Mouse (Mus musculus) A20 (cell line): ENCODE measurements at regions not wholly inside any gene's neighbourhood (a gene's known extent, or its start where the extent isn't known, plus 50 kb on each side); places are given as distances from the start of the nearest gene placed in this dataset.

Experiments
- DNase-seq: peaks from one replicate; pipeline ENCODE4 v3.0.0-alpha.2; 2011; ENCODE audit warnings: low read depth, low spot score

DNA sequence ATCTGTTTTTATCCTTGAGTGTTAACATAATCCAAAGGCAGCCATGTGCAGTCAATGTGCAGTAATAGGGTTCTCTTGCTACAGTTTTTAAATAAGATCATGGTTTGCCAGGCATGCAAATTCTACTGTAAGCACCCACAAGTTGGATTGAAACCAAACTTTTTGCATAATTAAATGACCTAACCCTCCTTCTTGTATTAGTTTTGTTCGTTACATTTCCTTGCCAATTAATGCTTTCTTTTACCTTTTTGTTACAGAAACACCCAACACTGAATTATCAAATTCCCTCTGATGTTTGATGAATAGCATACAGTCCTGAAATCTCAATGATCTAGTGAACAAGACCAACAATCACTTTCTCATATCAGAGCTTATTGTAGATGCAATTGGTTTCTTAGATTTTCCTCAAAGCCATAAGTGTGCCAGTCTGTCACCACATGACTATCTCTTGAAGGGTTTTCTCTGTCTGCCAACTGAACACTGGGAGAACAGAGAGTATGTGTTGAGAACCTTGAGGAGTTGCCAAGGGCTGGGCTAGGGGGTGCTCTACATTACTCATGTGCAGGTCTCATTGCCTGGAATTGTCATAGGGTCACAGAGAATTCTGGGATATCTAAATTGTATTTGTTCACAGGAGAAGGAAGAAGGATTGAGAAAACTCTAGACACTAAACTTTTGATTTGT, 1060.4 kb downstream of the Gsdmc2 start:
- no peak for DNase-seq

DNA sequence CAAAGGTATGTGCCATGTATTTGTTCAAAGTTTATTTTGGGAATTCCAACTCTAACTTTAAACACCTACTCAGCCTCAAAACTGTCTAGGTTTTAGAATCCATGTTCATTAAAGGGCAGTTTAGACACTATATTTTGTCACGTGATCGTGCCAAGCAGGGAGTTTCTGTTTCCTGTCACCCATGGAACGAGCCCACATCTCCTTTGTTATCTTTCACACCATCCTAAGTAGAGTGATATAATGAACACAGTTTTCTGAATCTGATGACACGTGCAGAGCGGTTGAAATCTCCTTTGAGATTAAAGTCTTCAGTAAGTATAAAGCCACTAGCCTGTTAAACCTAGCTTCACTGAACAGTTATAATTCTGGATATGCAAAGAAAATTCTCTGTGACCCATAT, 1066.1 kb downstream of the Gsdmc2 start:
- no peak for DNase-seq

DNA sequence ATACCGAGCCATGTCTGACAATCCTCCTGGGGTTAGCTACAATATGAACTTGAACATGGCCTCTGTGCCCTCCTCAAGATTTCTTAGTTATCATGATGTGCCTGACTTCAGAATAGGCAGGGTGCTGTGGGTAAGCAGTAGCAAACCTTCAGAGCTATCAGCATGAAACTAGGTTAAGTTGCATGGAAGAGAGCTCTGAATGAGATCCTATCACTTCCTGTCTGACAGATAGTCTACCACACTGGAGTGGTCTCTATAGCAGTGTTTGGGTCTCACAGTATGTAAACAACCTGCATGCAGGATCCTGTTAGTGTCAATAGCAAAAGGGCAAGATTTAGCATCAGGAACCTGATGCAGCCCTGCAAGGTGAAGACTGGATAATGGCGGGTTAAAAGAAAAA, 1092.3 kb downstream of the Gsdmc2 start:
- no peak for DNase-seq

DNA sequence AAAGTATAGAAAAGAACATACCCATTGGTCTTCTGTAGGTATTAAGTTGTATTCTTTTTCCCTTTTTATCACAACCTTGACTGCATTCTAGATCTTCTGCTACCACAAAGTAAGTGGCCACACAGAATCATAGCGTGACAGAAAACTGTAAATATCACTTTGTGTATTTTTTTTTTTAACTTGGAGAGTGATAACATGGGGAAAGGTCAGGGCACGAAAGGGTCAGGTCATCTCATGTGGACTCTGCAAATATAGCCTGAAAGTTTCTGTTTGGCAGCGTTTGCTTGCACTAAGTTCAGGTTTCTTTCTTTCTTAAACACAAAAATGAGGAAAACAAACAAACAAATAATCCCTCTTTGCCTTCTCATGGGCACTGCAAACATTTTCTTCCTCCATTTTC, 1101.1 kb downstream of the Gsdmc2 start:
- no peak for DNase-seq

DNA sequence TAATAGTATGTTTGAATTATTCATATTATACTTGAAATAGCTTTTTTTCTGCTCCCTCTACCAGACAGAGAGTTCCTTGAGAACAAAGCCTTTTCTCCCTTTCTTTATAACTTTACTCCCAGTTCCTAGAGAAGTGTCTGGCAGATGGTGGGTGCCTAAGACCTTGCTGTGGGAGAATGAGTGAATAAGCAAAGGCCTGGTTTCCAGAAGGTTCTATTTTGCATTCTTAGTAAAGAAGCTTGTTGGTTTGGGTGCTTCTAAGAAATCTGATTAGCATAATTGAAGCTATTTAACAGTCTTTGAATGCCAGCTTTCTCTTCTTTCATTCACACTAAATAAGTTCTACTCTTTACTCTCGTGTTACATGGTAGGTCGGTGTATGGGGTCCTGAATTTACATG, 1104.2 kb downstream of the Gsdmc2 start:
- no peak for DNase-seq

DNA sequence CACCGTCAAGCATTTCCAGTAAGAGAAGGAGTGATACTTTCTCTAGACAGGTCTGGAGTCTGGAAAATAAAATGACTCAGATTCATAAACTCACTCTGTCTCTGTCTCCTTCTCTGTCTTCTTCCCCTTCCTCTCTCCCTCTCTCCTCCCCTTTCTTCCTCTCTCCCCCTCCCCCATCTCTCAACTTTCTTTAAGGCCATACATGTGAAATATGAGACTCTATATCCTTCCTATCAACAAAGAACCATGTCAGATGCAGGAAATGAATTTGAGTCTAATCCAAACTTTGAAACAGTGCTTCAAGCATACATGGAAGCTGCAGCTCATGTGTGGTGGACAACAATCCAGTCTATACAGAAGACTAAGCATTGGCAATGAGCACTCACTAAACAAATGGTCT, 1109.6 kb downstream of the Gsdmc2 start:
- peak; percentile 5 for DNase-seq

DNA sequence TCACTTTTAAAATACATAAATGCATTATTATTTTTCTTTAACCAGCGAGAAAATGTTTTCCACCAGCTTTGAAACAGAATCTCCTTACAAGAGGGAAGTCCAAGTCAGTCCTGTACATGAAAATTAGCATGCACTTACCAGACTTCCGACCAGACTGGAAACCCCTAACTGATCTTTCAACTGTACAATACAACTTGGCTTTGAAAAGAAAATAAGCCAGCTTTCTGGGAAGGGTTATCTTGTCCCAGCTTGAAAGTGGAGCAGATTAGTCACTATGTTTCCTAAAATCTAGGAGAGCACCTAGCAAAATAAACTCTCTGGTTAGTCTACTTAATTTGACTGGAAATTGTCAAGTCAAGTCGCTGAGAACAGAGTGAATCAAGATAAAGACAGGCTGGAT, 1110.1 kb downstream of the Gsdmc2 start:
- peak; percentile 20 for DNase-seq

DNA sequence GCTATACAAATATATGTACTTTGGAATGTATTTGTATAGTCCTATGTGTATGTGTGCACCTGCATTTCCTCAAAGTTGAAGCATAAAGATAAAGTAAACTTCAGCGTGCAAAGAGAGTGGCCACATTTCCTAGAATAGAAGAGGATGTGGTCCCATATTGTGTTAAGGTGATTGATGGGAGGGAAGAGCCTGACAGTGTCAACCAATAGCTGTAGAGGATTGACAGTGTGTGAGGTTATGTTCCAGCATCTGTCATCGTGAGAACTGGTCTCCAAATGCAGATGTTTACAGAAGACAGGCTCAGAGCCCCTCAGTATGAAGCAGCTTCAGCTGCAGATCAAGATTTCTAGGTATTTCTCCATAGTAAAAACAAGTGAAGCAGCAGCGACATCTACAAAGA, 1114.5 kb downstream of the Gsdmc2 start:
- no peak for DNase-seq

DNA sequence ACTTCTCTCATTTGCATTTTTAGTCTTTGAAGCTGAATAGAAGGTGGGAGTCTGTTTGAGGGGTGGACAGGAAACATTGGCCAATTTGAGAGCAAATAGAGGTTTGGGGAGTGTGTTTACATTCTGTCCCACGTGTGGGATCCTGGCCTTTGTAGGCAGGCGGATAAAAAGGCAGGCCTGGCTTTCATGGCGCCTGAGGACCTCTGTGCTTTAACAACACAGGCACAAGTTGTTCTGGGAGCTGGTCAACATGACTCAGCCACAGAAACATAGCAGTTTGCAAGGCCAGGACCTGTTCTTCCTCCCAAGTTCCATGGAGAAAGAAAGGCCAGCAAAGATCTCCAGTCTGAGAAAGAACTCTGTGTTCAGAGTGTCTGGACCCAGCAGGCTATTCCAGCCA, 1130.7 kb downstream of the Gsdmc2 start:
- DNase-seq: no peak

DNA sequence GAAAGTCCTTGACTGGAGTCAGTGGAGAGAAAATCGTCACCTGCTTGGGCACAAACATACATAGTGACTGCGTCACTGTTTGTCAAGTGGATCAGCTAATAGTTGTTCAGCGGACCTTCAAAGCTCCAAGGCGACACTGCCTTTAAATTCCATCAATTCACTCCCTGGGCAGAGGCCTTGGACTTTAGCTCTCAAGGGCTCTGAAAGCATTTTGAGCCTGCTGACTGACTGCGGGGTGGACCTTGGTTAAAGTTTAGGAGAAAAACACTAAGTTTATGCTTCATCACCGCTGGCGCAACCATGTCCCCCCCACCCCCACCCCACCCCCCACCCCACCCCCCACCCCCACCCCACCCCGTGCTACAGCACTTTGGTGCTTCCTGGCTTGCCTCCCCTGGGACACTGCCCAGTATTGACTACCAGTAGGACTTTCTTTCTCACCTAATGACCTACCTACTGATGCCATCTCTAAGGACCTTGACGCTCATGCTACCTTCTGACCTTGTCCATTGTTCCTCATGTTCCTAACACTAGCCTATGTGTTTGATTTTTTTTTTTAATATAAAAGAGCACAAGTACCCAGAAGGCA, 1132.3 kb downstream of the Gsdmc2 start:
- DNase-seq: no peak

DNA sequence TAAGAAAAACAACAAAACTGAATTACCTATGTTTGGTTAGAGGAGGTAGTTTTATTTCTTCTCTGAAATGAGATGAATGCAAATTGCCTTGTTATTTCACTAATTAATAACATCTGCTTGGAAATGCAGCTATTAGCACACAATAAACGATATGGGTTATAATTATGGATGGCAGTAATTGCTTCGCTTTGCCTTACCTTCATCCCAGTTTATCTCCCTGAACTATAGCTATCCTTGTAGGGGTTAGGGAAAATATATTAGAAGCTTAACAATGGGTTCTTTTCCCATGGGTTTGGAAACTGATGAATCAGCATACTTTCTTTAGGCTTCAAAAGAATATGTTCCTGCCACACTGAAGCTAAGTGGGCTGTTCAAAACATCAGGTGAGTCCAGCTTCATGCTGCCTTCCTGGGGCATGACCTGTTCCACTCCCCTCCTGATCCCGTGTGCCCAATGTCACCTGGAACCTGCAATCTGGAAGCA, 1132.9 kb downstream of the Gsdmc2 start:
- DNase-seq: no peak

DNA sequence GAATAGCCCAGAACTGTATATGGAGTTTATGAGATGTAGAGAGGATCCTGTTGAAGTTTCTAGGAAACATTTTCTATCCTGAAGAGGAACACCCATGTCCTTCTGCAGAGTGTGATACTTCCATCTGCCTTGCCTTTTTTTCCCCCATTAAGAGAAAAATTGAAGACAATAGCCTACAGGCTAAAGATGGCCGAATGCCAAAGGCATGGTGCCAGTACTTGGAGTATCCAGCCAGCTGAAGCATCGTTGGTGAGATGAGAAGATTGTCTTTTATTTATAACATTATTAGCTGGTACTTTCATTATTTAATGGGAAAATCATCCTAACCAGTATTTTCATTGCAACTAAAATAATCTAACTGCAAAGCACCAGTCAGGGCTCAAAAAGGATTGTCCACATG, 1135.4 kb downstream of the Gsdmc2 start:
- no peak for DNase-seq

DNA sequence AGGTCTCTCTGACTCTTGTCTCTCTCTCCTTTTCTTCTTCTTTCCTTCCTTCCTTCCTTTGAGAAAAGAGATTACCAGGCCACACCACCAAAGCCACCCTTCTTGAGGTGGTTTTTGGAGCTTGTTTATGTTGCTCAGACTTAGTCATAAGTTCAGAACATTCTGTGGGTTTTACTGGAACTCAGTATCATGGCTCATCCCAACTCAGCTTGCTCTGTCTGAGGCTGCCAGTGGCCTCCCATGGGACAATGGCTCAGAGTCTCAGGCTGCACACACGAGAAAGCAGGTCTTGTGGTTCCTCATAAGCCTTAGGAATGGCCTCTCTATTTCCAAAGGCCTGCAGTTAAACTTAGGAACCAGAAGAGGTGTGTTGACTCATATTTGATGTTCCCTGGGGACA, 1146.4 kb downstream of the Gsdmc2 start:
- DNase-seq: no peak

DNA sequence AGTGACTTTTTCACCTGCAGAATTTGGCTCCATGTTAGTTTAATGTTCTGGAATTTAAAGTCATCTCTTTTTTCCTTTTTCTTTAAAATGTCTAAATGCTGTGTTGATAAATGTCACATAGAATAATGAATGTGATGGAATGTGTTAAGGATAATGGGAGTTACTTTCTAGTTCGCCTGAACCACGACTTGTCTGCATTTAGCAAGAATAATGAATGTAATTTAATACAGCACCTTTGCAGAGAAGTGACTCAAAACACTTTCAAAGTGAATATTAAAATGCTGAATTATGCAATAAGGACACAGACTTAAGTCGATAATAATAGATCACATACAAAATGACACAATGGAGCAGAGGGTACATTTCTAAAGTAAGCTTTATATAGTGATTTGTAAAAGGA, 1150.2 kb downstream of the Gsdmc2 start:
- no peak for DNase-seq

DNA sequence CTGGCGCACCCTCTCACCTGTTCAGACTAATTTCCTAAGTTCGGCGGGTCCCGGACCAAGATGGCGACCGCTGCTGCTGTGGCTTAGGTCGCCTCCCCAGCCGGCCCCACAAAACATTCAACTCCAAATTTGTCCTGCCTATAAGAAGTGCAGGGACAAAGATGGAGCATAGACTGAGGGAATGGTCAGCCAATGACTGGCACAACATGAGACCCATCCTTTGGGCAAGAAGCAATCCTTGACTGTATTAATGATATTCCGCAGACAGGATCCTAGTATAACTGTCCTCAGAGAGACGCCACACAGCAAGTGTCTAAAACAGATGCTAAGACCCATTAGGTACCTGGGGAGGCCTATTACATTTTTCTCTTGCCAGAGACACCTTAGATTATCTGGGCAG, 1151.3 kb downstream of the Gsdmc2 start:
- DNase-seq: no peak

DNA sequence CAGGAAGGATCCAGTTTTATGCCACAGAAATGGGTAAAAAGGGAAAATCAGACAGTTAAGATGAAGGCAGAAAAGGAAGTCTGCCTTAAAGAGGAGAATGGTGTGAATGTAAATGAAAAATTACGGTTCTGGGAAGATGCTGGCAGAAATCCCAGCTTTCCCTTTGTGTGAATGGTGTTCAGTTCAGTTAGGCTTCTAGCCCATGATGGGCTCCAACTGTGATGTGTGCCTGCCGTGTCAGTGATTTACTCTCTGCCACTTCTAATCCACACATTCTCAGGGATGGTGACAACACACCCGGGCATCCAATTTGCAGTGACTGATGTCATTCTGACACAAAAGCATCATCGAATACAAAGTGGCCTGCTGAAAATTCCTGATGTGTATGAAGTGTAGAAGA, 1171.6 kb downstream of the Gsdmc2 start:
- DNase-seq: no peak

DNA sequence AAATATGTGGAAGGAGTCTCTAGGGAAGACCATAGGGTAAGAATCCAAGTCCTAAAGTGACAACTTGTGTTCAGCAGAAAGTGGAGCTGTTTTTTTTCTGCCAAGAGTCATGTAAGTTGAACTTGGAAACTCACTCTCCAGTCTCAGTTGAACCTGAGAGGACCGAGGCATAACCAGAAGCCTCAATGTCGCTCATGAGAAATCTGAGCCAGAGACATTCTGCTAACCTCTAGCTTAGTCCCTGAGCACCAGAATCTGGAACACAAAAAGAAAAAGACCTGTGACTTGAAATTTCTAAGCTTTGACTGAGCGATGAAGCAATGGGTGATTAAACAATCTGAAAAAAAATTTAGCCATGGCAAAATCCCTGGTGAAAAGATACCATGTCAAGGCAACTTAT, 1175.0 kb downstream of the Gsdmc2 start:
- no peak for DNase-seq

DNA sequence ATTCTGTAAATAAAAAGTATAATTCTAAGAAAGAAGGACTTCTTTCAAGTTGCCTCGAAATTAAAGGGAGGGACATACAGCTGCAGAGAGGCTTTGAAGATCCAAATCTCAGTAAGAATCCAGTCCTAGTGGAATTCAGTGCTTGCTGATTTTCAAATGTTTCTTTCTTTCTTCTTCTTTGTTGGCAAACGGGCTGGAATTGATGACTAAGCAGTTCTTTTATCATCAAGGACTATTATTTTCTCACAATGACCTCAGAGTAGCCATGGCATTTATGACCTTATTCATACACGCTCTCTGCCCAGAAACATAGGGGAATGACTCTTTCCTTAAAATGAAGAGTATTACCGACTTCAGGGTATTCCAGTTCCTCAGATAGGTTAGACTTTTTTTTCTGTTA, 1185.9 kb downstream of the Gsdmc2 start:
- DNase-seq: no peak

DNA sequence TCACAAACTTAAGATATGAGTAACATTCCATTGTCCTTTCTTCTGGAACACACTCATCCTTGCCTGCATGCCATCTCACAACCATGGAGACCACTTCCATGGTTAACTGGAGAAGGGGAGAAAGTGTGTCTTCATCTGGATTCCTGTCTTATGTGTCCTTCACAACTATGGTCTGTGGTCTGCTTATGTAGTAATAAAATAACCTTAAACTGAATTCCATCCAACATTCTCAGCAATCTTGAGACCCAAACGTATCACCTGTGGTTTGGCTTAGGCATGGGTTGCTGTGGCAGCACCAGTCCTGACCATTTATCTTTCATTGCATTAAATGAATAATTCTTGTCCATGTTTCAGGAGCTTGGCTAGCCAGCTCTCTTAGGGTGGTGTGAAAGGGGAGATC, 1186.3 kb downstream of the Gsdmc2 start:
- DNase-seq: no peak

DNA sequence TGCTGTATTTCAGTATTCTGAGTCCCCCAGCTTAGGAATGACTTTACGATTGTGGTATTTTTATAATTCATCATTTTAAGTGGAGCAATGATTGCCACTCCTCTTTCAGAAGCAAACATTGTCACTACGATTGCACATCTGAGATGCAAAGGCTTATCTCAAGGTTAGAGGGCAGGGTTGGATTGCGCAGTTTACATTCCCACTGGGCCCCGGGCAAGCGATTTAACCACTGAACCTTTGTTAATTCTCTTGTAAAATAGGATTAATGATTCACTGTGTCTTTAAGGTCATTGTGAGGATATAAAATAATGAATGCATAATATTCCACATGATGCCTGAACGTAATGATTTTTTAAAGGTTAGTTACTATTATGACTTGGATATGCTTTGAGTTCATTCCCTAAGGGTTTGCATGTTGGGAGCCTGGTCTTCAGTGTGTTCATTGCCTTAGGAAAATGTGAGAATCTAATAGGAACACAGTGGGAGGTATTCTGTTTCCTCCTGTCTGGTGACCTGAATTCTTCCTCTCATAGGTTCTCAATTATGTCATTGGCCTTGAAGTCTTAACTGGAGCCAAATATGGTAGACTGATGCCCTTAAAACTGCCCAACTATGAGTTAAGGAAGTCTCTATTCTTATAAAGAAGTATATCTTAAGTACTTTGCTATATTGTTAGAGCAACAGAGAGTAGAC, 1198.4 kb downstream of the Gsdmc2 start:
- DNase-seq: no peak

DNA sequence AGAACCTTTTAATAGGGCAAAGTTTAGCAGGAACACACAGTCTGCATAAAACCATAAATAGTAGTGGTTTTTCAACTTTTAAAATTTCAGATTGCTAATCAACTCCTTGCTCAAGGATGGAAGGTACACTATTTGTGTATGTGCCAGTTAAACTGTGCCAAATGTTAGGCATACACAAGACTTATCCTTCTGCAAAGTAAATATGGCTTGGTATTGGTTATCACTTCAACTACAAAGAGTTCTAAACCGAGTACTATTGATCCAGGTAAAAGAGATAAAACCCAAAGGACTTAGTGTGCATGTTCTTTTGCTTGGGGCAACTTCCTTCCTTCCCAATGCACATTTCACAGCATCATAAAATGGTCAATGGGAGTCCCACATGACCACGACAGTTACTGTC, 1200.2 kb downstream of the Gsdmc2 start:
- DNase-seq: no peak

DNA sequence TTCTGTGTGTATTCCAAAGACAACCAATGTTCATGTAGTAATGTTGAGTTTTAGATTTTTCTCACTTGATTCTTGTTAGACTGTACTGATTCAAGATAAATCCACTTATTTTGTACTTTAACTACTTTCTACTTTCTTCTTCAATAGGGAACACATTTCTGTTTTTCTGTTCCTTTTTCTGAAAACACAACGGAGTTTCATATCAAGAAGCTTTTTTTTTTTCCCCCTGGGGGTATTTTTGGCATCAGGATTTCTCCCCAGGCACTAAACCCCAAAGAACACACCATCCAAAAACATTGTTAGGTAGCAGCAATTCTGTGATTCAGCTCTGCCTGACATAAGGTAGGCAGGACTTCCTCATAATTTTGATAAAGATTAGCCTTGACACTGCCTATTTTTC, 1200.7 kb downstream of the Gsdmc2 start:
- DNase-seq: no peak

DNA sequence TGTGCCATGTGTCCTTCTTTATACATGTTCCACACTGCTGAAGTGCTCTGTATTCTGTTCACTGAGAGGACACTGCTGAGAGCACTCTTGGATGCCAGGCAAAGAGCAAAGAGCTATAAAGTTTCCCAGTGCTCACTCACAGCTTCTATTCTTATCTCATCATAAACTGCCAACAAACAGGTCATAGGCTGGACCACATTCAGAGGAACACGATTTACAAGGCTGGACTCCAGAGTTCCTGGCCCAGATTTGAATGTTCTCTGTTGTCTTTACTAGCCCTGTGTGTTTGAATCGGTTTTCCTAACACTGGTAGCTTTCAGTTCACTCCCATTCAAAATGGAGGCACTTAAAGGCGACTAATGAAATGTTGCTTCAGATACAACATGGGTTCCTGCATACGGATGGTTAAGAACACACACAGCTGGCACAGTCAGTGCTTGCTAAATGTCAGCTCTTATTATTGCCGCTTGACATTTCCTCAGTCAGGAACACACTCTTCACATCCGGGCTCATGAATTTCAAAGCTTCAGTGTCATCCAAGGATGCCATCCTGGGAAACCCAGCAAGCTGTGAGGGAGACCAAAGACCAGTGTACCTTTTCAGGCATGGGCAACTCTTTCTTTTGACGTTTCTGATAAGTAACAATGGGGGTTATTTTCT, 1203.8 kb downstream of the Gsdmc2 start:
- no peak for DNase-seq
